In the genomic region with DNA sequence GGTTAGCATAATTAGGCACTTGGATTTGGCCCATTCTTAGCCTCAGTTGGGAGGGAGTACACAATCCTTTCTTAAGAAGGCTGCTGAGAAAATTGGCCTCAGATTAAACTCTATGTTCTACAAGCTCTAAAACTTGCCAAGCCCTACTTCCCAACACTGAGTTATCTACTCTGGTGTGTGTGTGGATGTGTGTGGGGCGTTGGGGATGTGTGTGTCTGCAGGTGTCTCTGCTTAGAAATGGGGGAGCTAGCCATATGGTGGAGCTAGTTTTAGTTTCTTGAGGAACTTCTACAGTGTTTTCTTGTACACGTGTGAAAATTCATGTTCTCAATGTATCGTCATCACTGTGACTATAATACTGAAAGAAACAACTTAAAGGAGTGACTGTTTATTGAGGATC, we compare ENCODE assay signal across 17 mouse cellular contexts.
DNase-seq lines count a peak whose midpoint lies in the region; ATAC-seq lines count a peak whose summit lies in the region.
"Had no signal": no experiment of that assay in that cellular context is flagged by ENCODE, and none has a peak within 500 bp of the region (broad histone marks: within the 10 kb centered on the region; RNA-seq: fewer than 3 reads in every experiment).

No protein-coding gene starts in this region.

- intact Hi-C loops in left cerebral cortex, postnatal 4 days (cut with DNase I), result no loop called here

- peak; percentile 91 for ATAC-seq in frontal cortex, adult (ENCODE audit: low TSS enrichment)
- ATAC-seq: activated CD4-positive, CD25-positive, alpha-beta regulatory T cell, adult 4 months; forebrain, embryonic 13.5 days; forebrain, embryonic 16.5 days had no signal

- no peak for DNase-seq in frontal cortex, postnatal 10 days (ENCODE audit: low spot score in 2 of 2)
- DNase-seq in left cerebral cortex, adult 18-20 months (ENCODE audit: low spot score in 2 of 2), result peak; percentile 12 to 23
- no peak for DNase-seq in left cerebral cortex, postnatal 4 days
- DNase-seq in right cerebral cortex, postnatal 36 days (ENCODE audit: low spot score in 2 of 2), result peak; percentile 6 to 11
- no peak for DNase-seq in right cerebral cortex, adult 2 months (ENCODE audit: low spot score in 2 of 2)
- DNase-seq: adrenal gland, adult 8-10 months; adrenal gland, postnatal 25 days; cerebellum, adult 18-20 months; cerebellum, adult 9-10 months; cerebellum, postnatal 14 days; gastrocnemius, adult 2 months; gastrocnemius, postnatal 14 days; heart, adult 11 months had no signal

Comparison
In these comparisons a context has a peak if more than half of its experiments do, and no peak if none do; other contexts are left out.
1. DNase-seq: peak in left cerebral cortex, adult 18-20 months (2 of 2) and right cerebral cortex, postnatal 36 days (2 of 2); none in frontal cortex, postnatal 10 days (0 of 2), left cerebral cortex, postnatal 4 days (single experiment) and right cerebral cortex, adult 2 months (0 of 2).